Mouse (Mus musculus) stomach, embryonic 14.5 days (tissue): ENCODE data around the gene Mmp14. TPM values are rescaled to one million over a fixed set of nuclear protein-coding genes. Genes with fewer than 3 reads are reported as not detected.

Experiments
- ATAC-seq: fragments of 200-750 bp; cut with Nextera tagmentation; 2 replicates; pipeline ENCODE4 v1.8.0; 2017; ENCODE audit warnings: low read depth, moderate TSS enrichment; ENCODE audit not compliant: insufficient number of reproducible peaks, insufficient read depth, low FRiP score
- H3K27ac ChIP-seq: fragments of 300-500 bp; sonication (generic); 2 replicates; pipeline ENCODE4 v1.5.1; 2014; ENCODE audit warnings: mild to moderate bottlenecking, low read length, moderate library complexity, mixed read lengths
- H3K27me3 ChIP-seq: fragments of 300-500 bp; sonication (generic); 2 replicates; pipeline ENCODE4 v1.6.1; 2014; ENCODE audit warnings: low read length, control low read depth, mixed read lengths; ENCODE audit not compliant: control insufficient read depth, insufficient read depth
- H3K36me3 ChIP-seq: fragments of 300-500 bp; sonication (generic); 2 replicates; pipeline ENCODE4 v1.6.1; 2014; ENCODE audit warnings: mild to moderate bottlenecking, control low read depth, low read length, moderate library complexity, mixed read lengths; ENCODE audit not compliant: control insufficient read depth, insufficient read depth
- H3K4me1 ChIP-seq: fragments of 300-500 bp; sonication (generic); 2 replicates; pipeline ENCODE4 v1.6.1; 2014; ENCODE audit warnings: low read length, control low read depth, mixed read lengths; ENCODE audit not compliant: control insufficient read depth, insufficient read depth
- H3K4me2 ChIP-seq: fragments of 300-500 bp; sonication (generic); replicated peaks from 2 replicates; pipeline ENCODE4 v1.6.1; 2014; ENCODE audit warnings: low read depth, low read length, control low read depth
- H3K4me3 ChIP-seq: fragments of 300-500 bp; sonication (generic); 2 replicates; pipeline ENCODE4 v1.5.1; 2014; ENCODE audit warnings: low read depth, low read length, control low read depth
- H3K9ac ChIP-seq: fragments of 300-500 bp; sonication (generic); replicated peaks from 2 replicates; pipeline ENCODE4 v1.6.1; 2014; ENCODE audit warnings: low read depth, mild to moderate bottlenecking, control low read depth, low read length, moderate library complexity, mixed read lengths
- H3K9me3 ChIP-seq: fragments of 300-500 bp; sonication (generic); 2 replicates; pipeline ENCODE4 v1.6.1; 2016; ENCODE audit warnings: low read depth, low read length, control low read depth; ENCODE audit not compliant: control insufficient read depth
- WGBS: fragments of 180-500 bp; shearing (Covaris S2); extraction: QIAGEN DNeasy Blood & Tissue Kit; methylation state at CpG from one replicate; pipeline ENCODE4 v1.1.7; 2014; 5-methylcytosine and 5-hydroxymethylcytosine counted together
- polyA plus RNA-seq: library from polyadenylated mRNA; unstranded; fragments of >200 nt; fragmentation: Nextera tagmentation; extraction: Ambion mirVana; gene quantifications from 2 replicates; pipeline ENCODE4 v1.2.1, GENCODE M21; 2014

Gene Mmp14
- polyA plus RNA-seq, 1 experiment from 2014 or later = 154 TPM

- Histone ChIP-seq H3K27ac (peak overlapping the region; percentile 88; the same call in 1 of the 2 replicates), H3K36me3 (no peaks in the 10 kb centered on the region), H3K4me3 (0 out of 2 replicates have a peak overlapping the region, but pooled peaks have one; percentile 8), H3K9ac (no peak overlapping the region), H3K27me3 (no peaks in the 10 kb centered on the region), H3K9me3 (no peaks in the 10 kb centered on the region), H3K4me2 (peak overlapping the region; percentile 33), H3K4me1 (peaks cover 24% of the 10 kb centered on the region)
- WGBS = 75% methylated on average over 7 of the region's 7 CpGs
- no peak for ATAC-seq
These were observed 22.3 kb upstream of the Mmp14 start for GRCm38 (mm10) chr14:54409057-54409645.

GRCm38 (mm10) chr14:54409980-54410810 lies 21.2 kb upstream of the Mmp14 start:
- Histone ChIP-seq H3K9me3 (no peaks in the 10 kb centered on the region), H3K27ac (peak overlapping the region; percentile 88), H3K4me2 (peak overlapping the region; percentile 33), H3K4me1 (peaks cover 26% of the 10 kb centered on the region), H3K9ac (no peak overlapping the region), H3K4me3 (peak overlapping the region; percentile 8; the same call in 1 of the 2 replicates), H3K36me3 (no peaks in the 10 kb centered on the region), H3K27me3 (no peaks in the 10 kb centered on the region)
- peak; percentile 62 for ATAC-seq
- WGBS = 33% methylated on average over 17 of the region's 17 CpGs

GRCm38 (mm10) chr14:54412000-54412576 lies 19.3 kb upstream of the Mmp14 start:
- Histone ChIP-seq H3K9ac (no peak overlapping the region), H3K4me2 (no peak overlapping the region), H3K4me1 (peaks cover 26% of the 10 kb centered on the region), H3K9me3 (no peaks in the 10 kb centered on the region), H3K4me3 (no peak overlapping the region), H3K27me3 (no peaks in the 10 kb centered on the region), H3K36me3 (no peaks in the 10 kb centered on the region), H3K27ac (no peak overlapping the region)
- 69% methylated on average over 9 of the region's 9 CpGs for WGBS
- ATAC-seq = no peak

- Histone ChIP-seq H3K9me3 (no peaks in the 10 kb centered on the region), H3K36me3 (no peaks in the 10 kb centered on the region), H3K4me1 (peaks cover 26% of the 10 kb centered on the region), H3K27ac (peak overlapping the region; percentile 17; the same call in 1 of the 2 replicates), H3K4me2 (no peak overlapping the region), H3K4me3 (no peak overlapping the region), H3K27me3 (no peaks in the 10 kb centered on the region), H3K9ac (no peak overlapping the region)
- no peak for ATAC-seq
- 54% methylated on average over 2 of the region's 2 CpGs for WGBS
These were observed 18.7 kb upstream of the Mmp14 start for GRCm38 (mm10) chr14:54412629-54413170.

GRCm38 (mm10) chr14:54413877-54414700 lies 17.3 kb upstream of the Mmp14 start:
- Histone ChIP-seq H3K27ac (peak overlapping the region; percentile 68), H3K27me3 (no peaks in the 10 kb centered on the region), H3K36me3 (no peaks in the 10 kb centered on the region), H3K4me1 (peaks cover 24% of the 10 kb centered on the region), H3K4me3 (0 out of 2 replicates have a peak overlapping the region, but pooled peaks have one; percentile 4), H3K9ac (0 out of 2 replicates have a peak overlapping the region, but pooled peaks have one; percentile 6), H3K9me3 (no peaks in the 10 kb centered on the region), H3K4me2 (peak overlapping the region; percentile 31)
- no peak for ATAC-seq
- WGBS = 10% methylated on average over 18 of the region's 18 CpGs

GRCm38 (mm10) chr14:54415241-54416020 lies 16.0 kb upstream of the Mmp14 start:
- no peak for ATAC-seq
- Histone ChIP-seq H3K9me3 (no peaks in the 10 kb centered on the region), H3K4me3 (no peak overlapping the region), H3K4me2 (no peak overlapping the region), H3K27me3 (no peaks in the 10 kb centered on the region), H3K4me1 (peaks cover 15% of the 10 kb centered on the region), H3K27ac (no peak overlapping the region), H3K9ac (no peak overlapping the region), H3K36me3 (no peaks in the 10 kb centered on the region)
- 25% methylated on average over 13 of the region's 13 CpGs for WGBS

- WGBS = 67% methylated on average over 5 of the region's 5 CpGs
These were observed 15.1 kb upstream of the Mmp14 start for GRCm38 (mm10) chr14:54416229-54416775.

More at GRCm38 (mm10) chr14:54416229-54416775, 15.1 kb upstream of the Mmp14 start:
- Histone ChIP-seq H3K9ac (no peak overlapping the region), H3K4me2 (no peak overlapping the region), H3K27me3 (no peaks in the 10 kb centered on the region), H3K9me3 (no peaks in the 10 kb centered on the region), H3K36me3 (no peaks in the 10 kb centered on the region), H3K4me1 (peaks cover 14% of the 10 kb centered on the region), H3K27ac (no peak overlapping the region), H3K4me3 (no peak overlapping the region)
- no peak for ATAC-seq
